Mouse (Mus musculus) embryonic facial prominence, embryonic 14.5 days (tissue): ENCODE data around the gene Ppargc1a. TPM values are rescaled to one million over a fixed set of nuclear protein-coding genes. Genes with fewer than 3 reads are reported as not detected.
A peak's percentile ranks its signal among the peaks of the same experiment; 100 is the strongest.

ENCODE experiments used
- ATAC-seq: fragments of 200-750 bp; cut with Nextera tagmentation; 2 replicates; pipeline ENCODE4 v1.8.0; 2017; ENCODE audit warnings: low read depth, moderate number of reproducible peaks, moderate TSS enrichment
- DNase-seq: peaks from one replicate; pipeline ENCODE4 v3.0.0-alpha.2; 2015; ENCODE audit warnings: low spot score
- H3K27ac ChIP-seq: fragments of 300-500 bp; sonication (generic); replicated peaks from 2 replicates; pipeline ENCODE4 v1.5.1; 2014; ENCODE audit warnings: low read depth, mild to moderate bottlenecking, low read length, moderate library complexity
- H3K27me3 ChIP-seq: fragments of 300-500 bp; sonication (generic); replicated peaks from 2 replicates; pipeline ENCODE4 v1.6.1; 2014; ENCODE audit warnings: low read length; ENCODE audit not compliant: control insufficient read depth, insufficient read depth
- H3K36me3 ChIP-seq: fragments of 300-500 bp; sonication (generic); 2 replicates; pipeline ENCODE4 v1.6.1; 2014; ENCODE audit warnings: low read length, mixed read lengths; ENCODE audit not compliant: control insufficient read depth, insufficient read depth
- H3K4me1 ChIP-seq: fragments of 300-500 bp; sonication (generic); 2 replicates; pipeline ENCODE4 v1.6.1; 2014; ENCODE audit warnings: antibody characterized with exemption, low read length; ENCODE audit not compliant: control insufficient read depth, insufficient read depth
- H3K4me2 ChIP-seq: fragments of 300-500 bp; sonication (generic); 2 replicates; pipeline ENCODE4 v1.6.1; 2014; ENCODE audit warnings: low read depth, mild to moderate bottlenecking, low read length, moderate library complexity, mixed read lengths
- H3K4me3 ChIP-seq: fragments of 300-500 bp; sonication (generic); 2 replicates; pipeline ENCODE4 v1.5.1; 2014; ENCODE audit warnings: low read depth, mild to moderate bottlenecking, low read length
- H3K9ac ChIP-seq: fragments of 300-500 bp; sonication (generic); 2 replicates; pipeline ENCODE4 v1.6.1; 2014; ENCODE audit warnings: low read depth, mild to moderate bottlenecking, low read length, moderate library complexity, mixed read lengths
- H3K9me3 ChIP-seq: fragments of 300-500 bp; sonication (generic); 2 replicates; pipeline ENCODE4 v1.6.1; 2016; ENCODE audit warnings: low read length; ENCODE audit not compliant: control insufficient read depth
- WGBS: fragments of 180-500 bp; shearing (Covaris S2); extraction: QIAGEN DNeasy Blood & Tissue Kit; methylation state at CpG from one replicate; pipeline ENCODE4 v1.1.7; 2014; 5-methylcytosine and 5-hydroxymethylcytosine counted together
- polyA plus RNA-seq: library from polyadenylated mRNA; unstranded; fragments of >200 nt; fragmentation: Nextera tagmentation; extraction: Ambion mirVana; gene quantifications from 2 replicates; pipeline ENCODE4 v1.2.1, GENCODE M21; 2014

Gene Ppargc1a
- polyA plus RNA-seq, 1 experiment from 2014 or later = 4.6 TPM

- DNase-seq (no peak), ATAC-seq (no peak)
- H3K36me3 ChIP-seq = no peaks in the 10 kb centered on the region
- H3K4me2 ChIP-seq = no peak overlapping the region
- H3K4me1 ChIP-seq = no peaks in the 10 kb centered on the region
- H3K27me3 ChIP-seq = no peaks in the 10 kb centered on the region
- 70% methylated on average over 6 of the region's 6 CpGs for WGBS
- H3K9ac ChIP-seq = no peak overlapping the region
- no peak overlapping the region for H3K27ac ChIP-seq
- H3K9me3 ChIP-seq = no peaks in the 10 kb centered on the region
- no peak overlapping the region for H3K4me3 ChIP-seq
Measured at GRCm38 (mm10) chr5:51547442-51548035, 20.0 kb downstream of the Ppargc1a start.

GRCm38 (mm10) chr5:51546817-51547216 lies 20.7 kb downstream of the Ppargc1a start:
- Histone ChIP-seq H3K9ac (no peak overlapping the region), H3K4me3 (no peak overlapping the region), H3K9me3 (no peaks in the 10 kb centered on the region), H3K4me1 (no peaks in the 10 kb centered on the region), H3K27me3 (no peaks in the 10 kb centered on the region), H3K4me2 (no peak overlapping the region), H3K27ac (no peak overlapping the region), H3K36me3 (no peaks in the 10 kb centered on the region)
- no peak for DNase-seq
- ATAC-seq = no peak
- WGBS = 70% methylated on average over 3 of the region's 3 CpGs

GRCm38 (mm10) chr5:51545133-51546049 lies 22.1 kb downstream of the Ppargc1a start:
- 67% methylated on average over 7 of the region's 7 CpGs for WGBS
- DNase-seq = peak; percentile 34
- Histone ChIP-seq H3K27ac (no peak overlapping the region), H3K9me3 (no peaks in the 10 kb centered on the region), H3K27me3 (no peaks in the 10 kb centered on the region), H3K4me2 (no peak overlapping the region), H3K4me3 (no peak overlapping the region), H3K36me3 (no peaks in the 10 kb centered on the region), H3K4me1 (no peaks in the 10 kb centered on the region), H3K9ac (no peak overlapping the region)
- no peak for ATAC-seq

- Histone ChIP-seq H3K4me2 (no peak overlapping the region), H3K27me3 (no peaks in the 10 kb centered on the region), H3K27ac (no peak overlapping the region), H3K9ac (no peak overlapping the region), H3K9me3 (no peaks in the 10 kb centered on the region), H3K36me3 (no peaks in the 10 kb centered on the region), H3K4me1 (no peaks in the 10 kb centered on the region), H3K4me3 (no peak overlapping the region)
- DNase-seq = no peak
- no peak for ATAC-seq
- 64% methylated on average over 8 of the region's 8 CpGs for WGBS
Measured at GRCm38 (mm10) chr5:51544141-51544735, 23.3 kb downstream of the Ppargc1a start.

GRCm38 (mm10) chr5:51541557-51541956 lies 26.0 kb downstream of the Ppargc1a start:
- Histone ChIP-seq H3K4me2 (no peak overlapping the region), H3K9me3 (no peaks in the 10 kb centered on the region), H3K4me3 (no peak overlapping the region), H3K4me1 (no peaks in the 10 kb centered on the region), H3K27me3 (no peaks in the 10 kb centered on the region), H3K27ac (no peak overlapping the region), H3K36me3 (no peaks in the 10 kb centered on the region), H3K9ac (no peak overlapping the region)
- DNase-seq = no peak
- WGBS = 81% methylated on average over 3 of the region's 3 CpGs
- ATAC-seq = no peak

GRCm38 (mm10) chr5:51540816-51541215 lies 26.7 kb downstream of the Ppargc1a start:
- H3K4me2 ChIP-seq = no peak overlapping the region
- no peak overlapping the region for H3K9ac ChIP-seq
- no peaks in the 10 kb centered on the region for H3K27me3 ChIP-seq
- no peak for DNase-seq
- H3K36me3 ChIP-seq = no peaks in the 10 kb centered on the region
- 71% methylated on average over 4 of the region's 4 CpGs for WGBS
- no peak overlapping the region for H3K4me3 ChIP-seq
- no peak overlapping the region for H3K27ac ChIP-seq
- H3K4me1 ChIP-seq = no peaks in the 10 kb centered on the region
- no peaks in the 10 kb centered on the region for H3K9me3 ChIP-seq
- no peak for ATAC-seq

GRCm38 (mm10) chr5:51539563-51539962 lies 28.0 kb downstream of the Ppargc1a start:
- Histone ChIP-seq H3K27ac (no peak overlapping the region), H3K9me3 (no peaks in the 10 kb centered on the region), H3K4me2 (no peak overlapping the region), H3K4me3 (no peak overlapping the region), H3K27me3 (no peaks in the 10 kb centered on the region), H3K4me1 (no peaks in the 10 kb centered on the region), H3K36me3 (no peaks in the 10 kb centered on the region), H3K9ac (no peak overlapping the region)
- DNase-seq (no peak), ATAC-seq (no peak)

GRCm38 (mm10) chr5:51538319-51538718 lies 29.2 kb downstream of the Ppargc1a start:
- WGBS = 81% methylated on average over 6 of the region's 6 CpGs
- H3K27me3 ChIP-seq = no peaks in the 10 kb centered on the region
- H3K27ac ChIP-seq = no peak overlapping the region
- no peak for ATAC-seq
- no peak overlapping the region for H3K9ac ChIP-seq
- no peak overlapping the region for H3K4me3 ChIP-seq
- H3K4me2 ChIP-seq = no peak overlapping the region
- no peak for DNase-seq
- no peaks in the 10 kb centered on the region for H3K36me3 ChIP-seq
- no peaks in the 10 kb centered on the region for H3K4me1 ChIP-seq
- no peaks in the 10 kb centered on the region for H3K9me3 ChIP-seq
